Comparison of ENCODE assay signal across 18 mouse cellular contexts in the genomic region with DNA sequence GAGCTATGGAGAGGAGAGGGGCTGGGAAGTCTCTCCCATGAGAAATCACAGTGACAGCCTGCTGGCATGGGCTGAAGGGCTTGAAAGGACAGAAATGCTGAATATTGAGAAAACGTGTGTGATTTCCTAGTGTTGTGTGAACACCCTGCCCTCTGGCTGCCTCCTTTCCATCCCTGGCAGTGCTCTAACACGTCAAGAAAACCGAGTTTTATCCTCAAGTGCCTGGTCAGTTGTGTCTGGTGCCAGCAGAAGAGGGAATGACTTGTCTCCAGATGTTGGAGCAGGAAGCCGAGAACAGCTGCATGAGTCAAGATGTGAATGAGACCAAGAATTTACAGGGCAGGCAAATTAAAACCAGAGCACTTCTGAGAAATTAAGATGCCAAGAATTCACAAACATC. TPM values are rescaled to one million over a fixed set of nuclear protein-coding genes. Genes with fewer than 3 reads are reported as not detected.
DNase-seq lines count a peak whose midpoint lies in the region; ATAC-seq and TF ChIP-seq lines count a peak whose summit lies in the region.
"Had no signal": no experiment of that assay in that cellular context is flagged by ENCODE, and none has a peak within 500 bp of the region (broad histone marks: within the 10 kb centered on the region; RNA-seq: fewer than 3 reads in every experiment).

No protein-coding gene starts in this region.

- DNase-seq in heart, adult 18-20 months: peak; percentile 31 to 54
- DNase-seq in heart, embryonic 10.5 days (ENCODE audit: low spot score): no peak
- DNase-seq in adipocyte (ENCODE audit: low spot score): peak; percentile 54
- peak; percentile 48 for DNase-seq in forelimb bud, embryonic 11.5 days (ENCODE audit: low read depth, low spot score)
- peak; percentile 27 for DNase-seq in limb, embryonic 14.5 days (ENCODE audit: low spot score)
- DNase-seq: B cell, adult 2 months; cerebellum, adult 18-20 months; forebrain, postnatal 0 days; right cerebral cortex, postnatal 4 days had no signal

- no peak for ATAC-seq in limb, embryonic 14.5 days (ENCODE audit: low FRiP score, low read depth)
- no peak for ATAC-seq in forebrain, embryonic 13.5 days
- no peak for ATAC-seq in megakaryocyte, adult 5-6 weeks (ENCODE audit: poor library complexity, severe bottlenecking)
- ATAC-seq: forebrain, postnatal 0 days; inflammation-experienced regulatory T-cells, adult 6 months; liver, embryonic 12.5 days; lung, postnatal 0 days had no signal

- no peak overlapping the region for H3K4me2 ChIP-seq in limb, embryonic 14.5 days (replicated peaks; ENCODE audit: low read depth, low read length, severe bottlenecking)
- H3K4me2 ChIP-seq in forebrain, embryonic 13.5 days: no peak overlapping the region
- H3K4me2 ChIP-seq: liver, embryonic 12.5 days; neural tube, embryonic 13.5 days had no signal

- H3K27me3 ChIP-seq in heart, embryonic 10.5 days (ENCODE audit: insufficient read depth, poor library complexity, severe bottlenecking): no peaks in the 10 kb centered on the region
- H3K27me3 ChIP-seq in limb, embryonic 14.5 days (ENCODE audit: control insufficient read depth, insufficient read depth, low read length): no peaks in the 10 kb centered on the region
- H3K27me3 ChIP-seq in forebrain, embryonic 13.5 days: no peaks in the 10 kb centered on the region
- H3K27me3 ChIP-seq: neural tube, embryonic 13.5 days had no signal

- WGBS in heart, embryonic 10.5 days: 43% methylated on average over 4 of the region's 4 CpGs
- 19% methylated on average over 4 of the region's 4 CpGs for WGBS in limb, embryonic 14.5 days
- 63% methylated on average over 4 of the region's 4 CpGs for WGBS in forebrain, embryonic 13.5 days

- TF ChIP-seq POLR2A in limb, embryonic 14.5 days (IDR thresholded peaks at IDR 0.05; ENCODE audit: borderline replicate concordance, extremely low read depth, insufficient read depth, insufficient read length): no peak

- H3K27ac ChIP-seq in heart, embryonic 10.5 days: no peak overlapping the region
- H3K27ac ChIP-seq in limb, embryonic 14.5 days (replicated peaks; ENCODE audit: low read depth, low read length): peak overlapping the region; percentile 39; the same call in 1 of the 2 replicates
- H3K27ac ChIP-seq in forebrain, embryonic 13.5 days: no peak overlapping the region
- H3K27ac ChIP-seq: hindbrain, embryonic 10.5 days; kidney, postnatal 0 days; liver, embryonic 12.5 days; neural tube, embryonic 13.5 days had no signal

- no peak overlapping the region for H3K9ac ChIP-seq in limb, embryonic 14.5 days (ENCODE audit: low read depth, low read length, severe bottlenecking)
- no peak overlapping the region for H3K9ac ChIP-seq in forebrain, embryonic 13.5 days
- H3K9ac ChIP-seq: forebrain, postnatal 0 days; liver, embryonic 12.5 days; neural tube, embryonic 13.5 days had no signal

- H3K4me1 ChIP-seq in heart, embryonic 10.5 days: peaks cover 16% of the 10 kb centered on the region; the same call in 1 of the 2 replicates
- H3K4me1 ChIP-seq in limb, embryonic 14.5 days (ENCODE audit: control insufficient read depth, insufficient read depth, low read length): peaks cover 32% of the 10 kb centered on the region
- peaks cover 15% of the 10 kb centered on the region for H3K4me1 ChIP-seq in forebrain, embryonic 13.5 days

- H3K9me3 ChIP-seq in heart, embryonic 10.5 days: no peaks in the 10 kb centered on the region
- no peaks in the 10 kb centered on the region for H3K9me3 ChIP-seq in limb, embryonic 14.5 days (ENCODE audit: control insufficient read depth, low read length)
- H3K9me3 ChIP-seq in forebrain, embryonic 13.5 days (replicated peaks): no peaks in the 10 kb centered on the region
- H3K9me3 ChIP-seq: hindbrain, embryonic 10.5 days; liver, embryonic 12.5 days; neural tube, embryonic 13.5 days had no signal

- H3K36me3 ChIP-seq in heart, embryonic 10.5 days: no peaks in the 10 kb centered on the region
- no peaks in the 10 kb centered on the region for H3K36me3 ChIP-seq in limb, embryonic 14.5 days (ENCODE audit: control insufficient read depth, insufficient read depth, low read length)
- H3K36me3 ChIP-seq in forebrain, embryonic 13.5 days (ENCODE audit: poor library complexity, severe bottlenecking): no peaks in the 10 kb centered on the region
- H3K36me3 ChIP-seq: hindbrain, embryonic 10.5 days; liver, embryonic 12.5 days; neural tube, embryonic 13.5 days had no signal

- no peak overlapping the region for H3K4me3 ChIP-seq in heart, embryonic 10.5 days
- H3K4me3 ChIP-seq in limb, embryonic 14.5 days (replicated peaks; ENCODE audit: low read length): no peak overlapping the region
- H3K4me3 ChIP-seq in forebrain, embryonic 13.5 days: no peak overlapping the region
- H3K4me3 ChIP-seq: erythroblast, embryonic 14.5 days; hindbrain, embryonic 10.5 days; liver, embryonic 12.5 days; neural tube, embryonic 13.5 days had no signal

RNA-seq across cellular contexts. Expression of a gene that starts 33.9 kb away (rescaled TPM):
- 1 to 10 TPM; 5.1 to 5.8 TPM for total RNA-seq in heart, adult 18-20 months (2021)
- polyA plus RNA-seq in heart, embryonic 10.5 days (2016; fragmentation: Nextera tagmentation; extraction: Ambion mirVana): 25.2 and 27.9 TPM in 2 replicates
- 22.3 and 30.1 TPM in 2 replicates for polyA plus RNA-seq in limb, embryonic 14.5 days (2012; rRNA removed)
- polyA plus RNA-seq in limb, embryonic 14.5 days (2014; fragmentation: Nextera tagmentation; extraction: Ambion mirVana): 25.3 and 25.6 TPM in 2 replicates
- polyA plus RNA-seq in forebrain, embryonic 13.5 days (2015; fragmentation: Nextera tagmentation; extraction: Ambion mirVana): 22.7 and 23.1 TPM in 2 replicates
- 23.3 and 24.0 TPM in 2 replicates for total RNA-seq in megakaryocyte, adult 5-6 weeks (2015)
- 12.0 and 28.7 TPM in 2 replicates for total RNA-seq in megakaryocyte, adult 5-6 weeks (2017)

RNA-seq across cellular contexts. Expression of a gene that starts 34.6 kb away (rescaled TPM):
- 10 to 100 TPM; 10.3 to 11.3 TPM for total RNA-seq in heart, adult 18-20 months (2021)
- 18.1 and 18.4 TPM in 2 replicates for polyA plus RNA-seq in heart, embryonic 10.5 days (2016; fragmentation: Nextera tagmentation; extraction: Ambion mirVana)
- polyA plus RNA-seq in limb, embryonic 14.5 days (2012; rRNA removed): 10.6 and 13.5 TPM in 2 replicates
- 14.7 and 15.4 TPM in 2 replicates for polyA plus RNA-seq in limb, embryonic 14.5 days (2014; fragmentation: Nextera tagmentation; extraction: Ambion mirVana)
- 17.4 and 18.4 TPM in 2 replicates for polyA plus RNA-seq in forebrain, embryonic 13.5 days (2015; fragmentation: Nextera tagmentation; extraction: Ambion mirVana)
- 7.3 and 12.1 TPM in 2 replicates for total RNA-seq in megakaryocyte, adult 5-6 weeks (2015)
- 7.2 and 8.4 TPM in 2 replicates for total RNA-seq in megakaryocyte, adult 5-6 weeks (2017)
